Mouse (Mus musculus): ENCODE measurements around the gene Ddit4. TPM values are rescaled to one million over a fixed set of nuclear protein-coding genes. Genes with fewer than 3 reads are reported as not detected.

Ddit4 gene
- polyA plus RNA-seq, 1 experiment from 2014 or later = 90.7 TPM

- ATAC-seq (ENCODE audit: insufficient number of reproducible peaks, insufficient read depth, low FRiP score, low TSS enrichment, low read depth) = no peak
- H3K9me3 ChIP-seq = no peaks in the 10 kb centered on the region
- H3K4me1 ChIP-seq (replicated peaks) = peaks cover 27% of the 10 kb centered on the region
- H3K4me2 ChIP-seq = peak overlapping the region; percentile 50; the same call in 1 of the 2 replicates
- H3K4me3 ChIP-seq (replicated peaks) = no peak overlapping the region
- H3K27me3 ChIP-seq = 0 out of 2 replicates have a peak, but pooled peaks cover 6% of the 10 kb centered on the region
- 41% methylated on average over 5 of the region's 5 CpGs for WGBS
- H3K27ac ChIP-seq = peak overlapping the region; percentile 8; the same call in 1 of the 2 replicates
- H3K9ac ChIP-seq (replicated peaks) = no peak overlapping the region
- no peaks in the 10 kb centered on the region for H3K36me3 ChIP-seq
Measured at GRCm38 (mm10) chr10:59958458-59958857, 6.8 kb upstream of the Ddit4 start.

GRCm38 (mm10) chr10:59957171-59958149 lies 5.8 kb upstream of the Ddit4 start:
- Histone ChIP-seq H3K27ac (peak overlapping the region; percentile 42; the same call in 1 of the 2 replicates), H3K9ac (replicated peaks) (peak overlapping the region; percentile 42; the same call in 1 of the 2 replicates), H3K36me3 (no peaks in the 10 kb centered on the region), H3K4me2 (peak overlapping the region; percentile 50), H3K9me3 (no peaks in the 10 kb centered on the region), H3K27me3 (0 out of 2 replicates have a peak, but pooled peaks cover 6% of the 10 kb centered on the region), H3K4me1 (replicated peaks) (peaks cover 31% of the 10 kb centered on the region), H3K4me3 (replicated peaks) (peak overlapping the region; percentile 15)
- ATAC-seq (ENCODE audit: insufficient number of reproducible peaks, insufficient read depth, low FRiP score, low TSS enrichment, low read depth) = 0 out of 2 replicates have a peak, but pooled peaks have one; percentile 13
- WGBS = 15% methylated on average over 25 of the region's 25 CpGs

- Histone ChIP-seq H3K4me2 (no peak overlapping the region), H3K4me1 (replicated peaks) (peaks cover 34% of the 10 kb centered on the region), H3K27me3 (0 out of 2 replicates have a peak, but pooled peaks cover 6% of the 10 kb centered on the region), H3K9me3 (no peaks in the 10 kb centered on the region), H3K36me3 (no peaks in the 10 kb centered on the region), H3K9ac (replicated peaks) (no peak overlapping the region), H3K4me3 (replicated peaks) (no peak overlapping the region), H3K27ac (0 out of 2 replicates have a peak overlapping the region, but pooled peaks have one; percentile 12)
- 60% methylated on average over 5 of the region's 5 CpGs for WGBS
- ATAC-seq (ENCODE audit: insufficient number of reproducible peaks, insufficient read depth, low FRiP score, low TSS enrichment, low read depth) = no peak
Measured at GRCm38 (mm10) chr10:59956681-59957080, 5.0 kb upstream of the Ddit4 start.

GRCm38 (mm10) chr10:59953564-59954039 lies 2.0 kb upstream of the Ddit4 start:
- WGBS = 38% methylated on average over 7 of the region's 7 CpGs
- 0 out of 2 replicates have a peak, but pooled peaks cover 6% of the 10 kb centered on the region for H3K27me3 ChIP-seq
- no peak overlapping the region for H3K9ac ChIP-seq (replicated peaks)
- no peak overlapping the region for H3K4me2 ChIP-seq
- ATAC-seq (ENCODE audit: insufficient number of reproducible peaks, insufficient read depth, low FRiP score, low TSS enrichment, low read depth) = no peak
- peaks cover 20% of the 10 kb centered on the region for H3K36me3 ChIP-seq
- H3K9me3 ChIP-seq = no peaks in the 10 kb centered on the region
- no peak overlapping the region for H3K4me3 ChIP-seq (replicated peaks)
- peaks cover 48% of the 10 kb centered on the region for H3K4me1 ChIP-seq (replicated peaks)
- no peak overlapping the region for H3K27ac ChIP-seq

- ATAC-seq (ENCODE audit: insufficient number of reproducible peaks, insufficient read depth, low FRiP score, low TSS enrichment, low read depth) = no peak
- peaks cover 20% of the 10 kb centered on the region for H3K36me3 ChIP-seq
- H3K4me1 ChIP-seq (replicated peaks) = peaks cover 47% of the 10 kb centered on the region
- peak overlapping the region; percentile 89 for H3K4me3 ChIP-seq (replicated peaks)
- H3K9ac ChIP-seq (replicated peaks) = peak overlapping the region; percentile 70; the same call in 1 of the 2 replicates
- H3K4me2 ChIP-seq = peak overlapping the region; percentile 85
- WGBS = 20% methylated on average over 16 of the region's 16 CpGs
- H3K9me3 ChIP-seq = no peaks in the 10 kb centered on the region
- H3K27me3 ChIP-seq = 0 out of 2 replicates have a peak, but pooled peaks cover 6% of the 10 kb centered on the region
- peak overlapping the region; percentile 95 for H3K27ac ChIP-seq
Measured at GRCm38 (mm10) chr10:59952781-59953563, 1.3 kb upstream of the Ddit4 start.

- 0% methylated on average over 31 of the region's 31 CpGs for WGBS
- peak; percentile 6; the same call in 1 of the 2 replicates for ATAC-seq (ENCODE audit: insufficient number of reproducible peaks, insufficient read depth, low FRiP score, low TSS enrichment, low read depth)
- H3K4me3 ChIP-seq (replicated peaks) = peak overlapping the region; percentile 89
- H3K4me2 ChIP-seq = peak overlapping the region; percentile 85
- H3K4me1 ChIP-seq (replicated peaks) = peaks cover 43% of the 10 kb centered on the region
- peaks cover 20% of the 10 kb centered on the region for H3K36me3 ChIP-seq
- 0 out of 2 replicates have a peak, but pooled peaks cover under 1% of the 10 kb centered on the region for H3K27me3 ChIP-seq
- peak overlapping the region; percentile 70 for H3K9ac ChIP-seq (replicated peaks)
- H3K9me3 ChIP-seq = no peaks in the 10 kb centered on the region
- H3K27ac ChIP-seq = peak overlapping the region; percentile 95
Measured at GRCm38 (mm10) chr10:59952152-59952780, 632 bp upstream of the Ddit4 start.

GRCm38 (mm10) chr10:59950716-59951191 lies 880 bp downstream of the Ddit4 start:
- H3K27ac ChIP-seq = peak overlapping the region; percentile 95
- no peaks in the 10 kb centered on the region for H3K9me3 ChIP-seq
- ATAC-seq (ENCODE audit: insufficient number of reproducible peaks, insufficient read depth, low FRiP score, low TSS enrichment, low read depth) = no peak
- peak overlapping the region; percentile 89 for H3K4me3 ChIP-seq (replicated peaks)
- peaks cover 36% of the 10 kb centered on the region for H3K4me1 ChIP-seq (replicated peaks)
- WGBS = under 1% methylated on average over 23 of the region's 23 CpGs
- H3K27me3 ChIP-seq = no peaks in the 10 kb centered on the region
- peak overlapping the region; percentile 85 for H3K4me2 ChIP-seq
- peak overlapping the region; percentile 96 for H3K9ac ChIP-seq (replicated peaks)
- H3K36me3 ChIP-seq = peaks cover 20% of the 10 kb centered on the region

- WGBS = 41% methylated on average over 15 of the region's 15 CpGs
Measured at GRCm38 (mm10) chr10:59949783-59950605, 1.6 kb downstream of the Ddit4 start.

GRCm38 (mm10) chr10:59949255-59949648 lies 2.4 kb downstream of the Ddit4 start:
- H3K9me3 ChIP-seq = no peaks in the 10 kb centered on the region
- H3K4me2 ChIP-seq = peak overlapping the region; percentile 85
- H3K27me3 ChIP-seq = no peaks in the 10 kb centered on the region
- peak overlapping the region; percentile 89 for H3K4me3 ChIP-seq (replicated peaks)
- H3K9ac ChIP-seq (replicated peaks) = peak overlapping the region; percentile 96
- H3K27ac ChIP-seq = peak overlapping the region; percentile 66
- no peak for ATAC-seq (ENCODE audit: insufficient number of reproducible peaks, insufficient read depth, low FRiP score, low TSS enrichment, low read depth)
- WGBS = 88% methylated on average over 1 of the region's 1 CpGs
- H3K36me3 ChIP-seq = peaks cover 20% of the 10 kb centered on the region
- H3K4me1 ChIP-seq (replicated peaks) = peaks cover 36% of the 10 kb centered on the region

More at GRCm38 (mm10) chr10:59949783-59950605, 1.6 kb downstream of the Ddit4 start:
- no peaks in the 10 kb centered on the region for H3K9me3 ChIP-seq
- H3K4me3 ChIP-seq (replicated peaks) = peak overlapping the region; percentile 89
- no peak for ATAC-seq (ENCODE audit: insufficient number of reproducible peaks, insufficient read depth, low FRiP score, low TSS enrichment, low read depth)
- peak overlapping the region; percentile 85 for H3K4me2 ChIP-seq
- no peaks in the 10 kb centered on the region for H3K27me3 ChIP-seq
- H3K27ac ChIP-seq = peak overlapping the region; percentile 95
- peaks cover 20% of the 10 kb centered on the region for H3K36me3 ChIP-seq
- peak overlapping the region; percentile 96 for H3K9ac ChIP-seq (replicated peaks)
- H3K4me1 ChIP-seq (replicated peaks) = peaks cover 36% of the 10 kb centered on the region

Measured in limb, embryonic 12.5 days (tissue).